Mouse (Mus musculus) forebrain, embryonic 16.5 days (tissue): ENCODE measurements around the gene Sema6b. TPM values are rescaled to one million over a fixed set of nuclear protein-coding genes. Genes with fewer than 3 reads are reported as not detected.
"Not testable (repeated sequence)": the region's sequence is repeated elsewhere in the genome, so short reads cannot be mapped to it uniquely, and the experiment has no call there.

Experiments
- ATAC-seq: fragments of 200-750 bp; cut with Nextera tagmentation; 2 replicates; pipeline ENCODE4 v1.8.0; 2017; ENCODE audit warnings: mild to moderate bottlenecking, moderate library complexity
- H3K27ac ChIP-seq: fragments of 300-500 bp; sonication (generic); 2 replicates; pipeline ENCODE4 v1.5.1; 2014; ENCODE audit warnings: low read length, control low read depth
- H3K27me3 ChIP-seq: fragments of 300-500 bp; sonication (generic); replicated peaks from 2 replicates; pipeline ENCODE4 v1.6.1; 2014; ENCODE audit warnings: low read length; ENCODE audit not compliant: control insufficient read depth, insufficient read depth
- H3K36me3 ChIP-seq: fragments of 300-500 bp; sonication (generic); 2 replicates; pipeline ENCODE4 v1.6.1; 2014; ENCODE audit not compliant: control insufficient read depth, insufficient read depth
- H3K4me1 ChIP-seq: fragments of 300-500 bp; sonication (generic); replicated peaks from 2 replicates; pipeline ENCODE4 v1.6.1; 2014; ENCODE audit warnings: low read length; ENCODE audit not compliant: control insufficient read depth, insufficient read depth
- H3K4me2 ChIP-seq: fragments of 300-500 bp; sonication (generic); 2 replicates; pipeline ENCODE4 v1.6.1; 2014; ENCODE audit warnings: mild to moderate bottlenecking, low read length, control low read depth
- H3K4me3 ChIP-seq: fragments of 300-500 bp; sonication (generic); replicated peaks from 2 replicates; pipeline ENCODE4 v1.5.1; 2014; ENCODE audit warnings: mild to moderate bottlenecking, low read length, control low read depth
- H3K9ac ChIP-seq: fragments of 300-500 bp; sonication (generic); replicated peaks from 2 replicates; pipeline ENCODE4 v1.6.1; 2014; ENCODE audit warnings: low read depth, low read length, control low read depth
- H3K9me3 ChIP-seq: fragments of 300-500 bp; sonication (generic); 2 replicates; pipeline ENCODE4 v1.6.1; 2016; ENCODE audit warnings: low read length; ENCODE audit not compliant: control insufficient read depth
- whole genome bisulfite sequencing: fragments of 180-500 bp; shearing (Covaris S2); extraction: QIAGEN DNeasy Blood & Tissue Kit; methylation state at CpG from one replicate; pipeline ENCODE4 v1.1.7; 2014; 5-methylcytosine and 5-hydroxymethylcytosine counted together
- polyA plus RNA-seq: library from polyadenylated mRNA; unstranded; fragments of >200 nt; fragmentation: Nextera tagmentation; extraction: Ambion mirVana; gene quantifications from 2 replicates; pipeline ENCODE4 v1.2.1, GENCODE M21; 2015

The Sema6b gene
- polyA plus RNA-seq, 1 experiment from 2014 or later = 10.7 TPM

DNA sequence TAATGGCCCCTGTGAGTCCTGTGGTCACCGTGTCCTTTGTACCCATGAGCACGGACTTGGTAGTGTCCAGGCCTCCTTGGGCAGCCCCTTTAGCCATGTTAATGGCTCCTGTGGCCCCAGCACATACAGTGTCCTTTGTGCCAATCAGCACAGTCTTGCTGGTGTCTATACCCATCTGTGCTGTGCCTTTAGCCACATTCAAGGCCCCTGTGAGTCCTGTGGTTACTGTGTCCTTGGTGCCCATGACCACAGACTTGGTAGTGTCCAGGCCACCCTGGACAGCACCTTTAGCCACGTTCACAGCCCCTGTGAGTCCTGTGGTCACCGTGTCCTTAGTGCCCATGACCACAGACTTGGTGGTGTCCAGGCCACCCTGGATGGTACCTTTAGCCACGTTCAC lies 35.3 kb downstream of the Sema6b start:
- not testable (repeated sequence) for H3K4me2 ChIP-seq, H3K9me3 ChIP-seq, ATAC-seq, H3K27me3 ChIP-seq, H3K4me3 ChIP-seq, H3K4me1 ChIP-seq, H3K27ac ChIP-seq, H3K9ac ChIP-seq
- no CpG with 5 or more reads among the region's 5 CpGs for WGBS
- H3K36me3 ChIP-seq = peaks cover 19% of the 10 kb centered on the region

DNA sequence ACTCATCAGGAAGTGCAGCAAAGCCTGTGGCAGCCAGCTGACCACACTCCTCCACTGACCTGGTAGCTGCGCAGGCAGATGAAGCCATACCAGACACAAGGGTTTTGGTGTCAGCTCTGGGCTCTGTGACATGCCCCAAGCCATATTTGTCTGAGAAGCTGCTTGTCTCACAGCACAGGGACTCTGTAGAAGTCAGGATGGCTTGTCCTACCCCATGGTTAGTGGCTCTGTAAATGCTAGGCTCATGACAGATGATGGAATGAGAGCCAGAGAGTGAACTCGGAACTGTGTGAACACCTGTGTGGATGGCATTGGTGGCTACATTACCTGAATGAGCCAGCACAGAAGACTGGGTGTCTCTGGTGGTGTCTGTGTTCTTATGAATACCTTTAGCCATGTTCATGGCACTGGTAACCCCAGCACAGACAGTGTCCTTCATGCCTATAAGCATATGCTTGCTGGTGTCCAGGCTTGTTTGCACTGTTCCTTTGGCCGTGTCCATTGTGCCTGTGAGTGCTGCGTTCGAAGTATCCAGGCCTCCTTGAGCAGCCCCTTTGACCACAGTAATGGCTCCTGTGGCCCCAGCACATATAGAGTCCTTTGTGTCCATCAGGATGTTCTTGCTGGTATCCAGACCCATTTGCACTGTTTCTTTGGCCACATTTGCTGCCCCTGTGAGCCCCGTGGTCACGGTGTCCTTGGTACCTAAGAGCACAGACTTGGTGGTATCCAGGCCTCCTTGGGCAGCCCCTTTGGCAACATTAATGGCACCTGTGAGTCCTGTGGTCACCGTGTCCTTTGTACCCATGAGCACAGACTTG lies 36.5 kb downstream of the Sema6b start:
- H3K4me2 ChIP-seq = no peak overlapping the region
- peaks cover 26% of the 10 kb centered on the region for H3K36me3 ChIP-seq
- H3K9me3 ChIP-seq = no peaks in the 10 kb centered on the region
- H3K9ac ChIP-seq = no peak overlapping the region
- ATAC-seq = no peak
- H3K4me1 ChIP-seq = no peaks in the 10 kb centered on the region
- H3K27me3 ChIP-seq = no peaks in the 10 kb centered on the region
- no peak overlapping the region for H3K4me3 ChIP-seq
- no peak overlapping the region for H3K27ac ChIP-seq
- WGBS = 98% methylated on average over 8 of the region's 8 CpGs

DNA sequence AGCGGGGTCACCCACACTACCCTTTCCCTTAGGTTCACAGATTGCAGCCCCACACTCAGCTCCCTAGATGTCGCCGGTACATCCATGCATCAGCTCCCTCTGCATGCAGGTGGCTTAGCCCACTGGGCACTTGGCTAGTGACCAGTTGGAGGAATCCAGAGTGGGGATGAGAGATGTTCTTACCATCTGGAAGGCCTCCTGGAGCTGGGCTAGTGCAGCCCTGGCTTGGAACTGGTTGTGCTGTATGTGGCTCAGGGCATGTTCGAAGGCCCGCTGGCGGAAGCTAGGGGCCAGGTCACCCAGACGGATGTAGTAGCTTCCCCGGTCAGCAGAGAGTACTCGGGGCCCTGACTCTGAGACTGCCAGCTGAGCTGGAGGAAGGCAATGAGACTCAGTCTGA lies 37.2 kb downstream of the Sema6b start:
- ATAC-seq = no peak

DNA sequence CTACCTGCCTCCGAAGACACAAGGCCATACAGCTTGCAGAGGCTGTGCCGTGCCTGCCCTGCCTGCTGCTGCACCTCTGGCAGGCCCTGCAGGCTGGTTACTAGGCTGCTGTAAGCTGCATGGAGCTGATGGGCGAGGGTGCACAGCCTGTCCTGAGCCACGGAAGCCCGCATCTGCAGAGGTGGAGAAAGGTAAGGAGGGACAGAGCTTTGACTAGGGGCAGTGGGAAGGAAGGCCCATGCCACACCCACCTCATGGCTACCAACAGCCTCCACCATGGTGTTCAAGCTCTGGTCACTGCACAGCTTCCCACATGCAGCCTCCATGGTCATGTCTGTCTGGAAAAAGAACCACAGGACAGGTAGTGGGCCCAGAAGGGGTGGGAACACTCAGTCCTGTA lies 38.0 kb downstream of the Sema6b start:
- H3K4me1 ChIP-seq = no peaks in the 10 kb centered on the region
- H3K36me3 ChIP-seq = peaks cover 35% of the 10 kb centered on the region
- no peak overlapping the region for H3K9ac ChIP-seq
- H3K27ac ChIP-seq = no peak overlapping the region
- no peak overlapping the region for H3K4me3 ChIP-seq
- no peak overlapping the region for H3K4me2 ChIP-seq
- no peak for ATAC-seq
- no peaks in the 10 kb centered on the region for H3K9me3 ChIP-seq
- no peaks in the 10 kb centered on the region for H3K27me3 ChIP-seq
- 90% methylated on average over 5 of the region's 5 CpGs for WGBS

More for the DNA sequence above, 37.2 kb downstream of the Sema6b start:
- Histone ChIP-seq H3K4me3 (no peak overlapping the region), H3K9ac (no peak overlapping the region), H3K4me2 (no peak overlapping the region), H3K4me1 (no peaks in the 10 kb centered on the region), H3K36me3 (peaks cover 28% of the 10 kb centered on the region), H3K27ac (no peak overlapping the region), H3K9me3 (no peaks in the 10 kb centered on the region), H3K27me3 (no peaks in the 10 kb centered on the region)
- WGBS = 93% methylated on average over 9 of the region's 9 CpGs

DNA sequence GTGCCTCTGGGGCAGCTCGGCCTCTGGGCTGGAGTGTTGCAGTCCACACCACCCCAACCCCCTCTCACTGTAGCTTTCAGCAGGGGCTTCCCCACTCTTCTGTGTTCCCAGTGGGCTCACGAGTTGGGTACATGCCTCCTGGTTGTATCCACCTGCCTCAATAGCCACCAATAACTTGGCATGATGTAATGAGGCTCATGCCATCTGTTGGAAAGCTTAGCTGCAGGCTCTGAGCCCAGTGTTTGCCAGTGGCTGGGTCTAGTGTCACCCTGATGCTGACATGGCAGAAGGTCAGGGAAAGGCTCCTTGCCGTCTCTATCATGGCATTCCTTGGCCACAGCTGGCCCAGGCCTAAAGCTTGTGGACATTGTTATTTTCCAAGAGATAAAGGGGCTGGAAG lies 39.3 kb downstream of the Sema6b start:
- H3K27ac ChIP-seq = no peak overlapping the region
- no peak overlapping the region for H3K4me2 ChIP-seq
- no peak for ATAC-seq
- H3K27me3 ChIP-seq = no peaks in the 10 kb centered on the region
- WGBS = 87% methylated on average over 2 of the region's 3 CpGs
- no peak overlapping the region for H3K4me3 ChIP-seq
- no peak overlapping the region for H3K9ac ChIP-seq
- H3K9me3 ChIP-seq = no peaks in the 10 kb centered on the region
- H3K4me1 ChIP-seq = no peaks in the 10 kb centered on the region
- peaks cover 46% of the 10 kb centered on the region for H3K36me3 ChIP-seq

DNA sequence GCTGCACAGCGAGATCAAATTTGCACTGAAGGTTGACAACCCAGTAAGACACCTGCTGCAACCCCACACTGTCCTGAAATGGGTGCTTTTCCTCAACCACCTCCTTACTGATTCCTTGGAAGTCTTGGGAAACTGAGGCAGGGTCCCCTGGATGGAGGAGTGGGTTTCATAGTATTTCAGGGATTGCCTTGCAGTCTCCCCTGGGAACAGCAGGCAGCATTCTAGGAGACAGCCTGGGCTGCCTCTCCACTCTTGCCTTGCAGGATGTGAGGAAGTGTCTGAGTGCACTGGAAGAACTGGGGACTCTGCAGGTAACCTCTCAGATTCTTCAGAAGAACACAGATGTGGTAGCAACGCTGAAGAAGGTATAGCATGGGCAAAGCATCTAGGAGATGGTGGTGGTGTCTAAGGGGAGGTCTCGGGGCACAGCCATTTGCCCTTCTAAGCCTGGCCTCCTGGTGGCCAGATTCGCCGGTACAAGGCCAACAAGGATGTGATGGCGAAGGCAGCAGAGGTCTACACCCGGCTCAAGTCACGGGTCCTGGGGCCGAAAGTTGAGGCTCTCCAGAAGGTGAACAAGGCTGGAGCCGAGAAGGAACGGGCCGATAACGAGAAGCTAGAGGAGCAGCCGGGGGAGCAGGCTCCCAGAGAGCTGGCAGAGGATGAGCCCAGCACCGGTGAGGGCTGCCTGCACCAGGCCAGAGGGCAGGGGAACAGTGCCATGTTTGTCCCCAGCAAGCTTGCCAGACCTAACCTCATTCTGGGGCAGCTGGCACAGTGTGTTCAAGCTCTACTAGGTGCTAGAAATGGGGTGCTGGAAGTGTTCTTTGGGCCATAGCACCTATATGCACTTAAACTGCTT lies 41.2 kb downstream of the Sema6b start:
- WGBS = 92% methylated on average over 15 of the region's 15 CpGs
- no peak overlapping the region for H3K4me3 ChIP-seq
- H3K4me2 ChIP-seq = no peak overlapping the region
- no peak for ATAC-seq
- no peaks in the 10 kb centered on the region for H3K4me1 ChIP-seq
- no peak overlapping the region for H3K27ac ChIP-seq
- no peaks in the 10 kb centered on the region for H3K9me3 ChIP-seq
- no peak overlapping the region for H3K9ac ChIP-seq
- no peaks in the 10 kb centered on the region for H3K27me3 ChIP-seq
- peaks cover 49% of the 10 kb centered on the region for H3K36me3 ChIP-seq

DNA sequence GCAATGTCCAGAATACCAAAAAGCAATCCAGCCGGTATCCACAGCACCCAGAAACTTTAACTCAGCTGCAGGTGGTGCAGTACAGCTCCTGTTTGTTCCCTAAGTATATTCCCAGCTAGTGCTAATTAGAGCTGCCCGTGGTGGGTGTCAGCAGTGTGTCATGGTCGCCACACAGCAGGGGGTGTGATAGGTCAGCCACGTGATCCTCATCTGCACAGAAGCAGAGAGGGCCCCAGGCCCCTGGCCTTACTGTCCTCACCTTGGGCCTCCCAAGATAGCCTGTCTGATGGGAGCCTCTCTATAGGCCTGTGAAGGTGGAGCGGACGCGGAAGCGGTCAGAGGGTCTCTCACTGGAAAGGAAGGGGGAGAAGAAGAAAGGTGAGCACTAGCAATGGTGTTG lies 42.0 kb downstream of the Sema6b start:
- H3K9ac ChIP-seq = no peak overlapping the region
- H3K27me3 ChIP-seq = no peaks in the 10 kb centered on the region
- H3K27ac ChIP-seq = no peak overlapping the region
- 93% methylated on average over 8 of the region's 8 CpGs for WGBS
- H3K4me2 ChIP-seq = no peak overlapping the region
- no peak overlapping the region for H3K4me3 ChIP-seq
- H3K4me1 ChIP-seq = no peaks in the 10 kb centered on the region
- H3K36me3 ChIP-seq = peaks cover 49% of the 10 kb centered on the region
- ATAC-seq = no peak
- no peaks in the 10 kb centered on the region for H3K9me3 ChIP-seq

DNA sequence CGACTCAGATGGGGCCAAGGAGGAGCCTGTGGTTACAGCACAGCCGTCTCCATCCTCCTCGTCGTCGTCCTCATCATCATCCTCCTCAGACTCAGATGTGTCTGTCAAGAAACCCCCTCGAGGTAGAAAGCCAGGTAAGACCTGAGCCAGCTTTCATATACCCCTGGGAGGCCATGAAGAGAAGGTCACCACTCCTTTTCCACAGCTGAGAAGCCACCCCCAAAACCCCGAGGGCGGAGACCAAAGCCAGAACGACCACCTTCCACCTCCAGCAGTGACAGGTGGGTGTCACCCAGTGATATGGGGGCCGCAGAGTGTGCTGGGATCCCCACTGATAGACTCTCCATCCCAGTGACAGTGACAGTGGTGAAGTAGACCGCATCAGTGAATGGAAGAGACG lies 43.3 kb downstream of the Sema6b start:
- H3K4me1 ChIP-seq = no peaks in the 10 kb centered on the region
- no peaks in the 10 kb centered on the region for H3K9me3 ChIP-seq
- no peak overlapping the region for H3K4me2 ChIP-seq
- H3K27me3 ChIP-seq = no peaks in the 10 kb centered on the region
- 90% methylated on average over 12 of the region's 12 CpGs for WGBS
- no peak overlapping the region for H3K27ac ChIP-seq
- ATAC-seq = no peak
- no peak overlapping the region for H3K4me3 ChIP-seq
- H3K36me3 ChIP-seq = peaks cover 40% of the 10 kb centered on the region
- H3K9ac ChIP-seq = no peak overlapping the region

DNA sequence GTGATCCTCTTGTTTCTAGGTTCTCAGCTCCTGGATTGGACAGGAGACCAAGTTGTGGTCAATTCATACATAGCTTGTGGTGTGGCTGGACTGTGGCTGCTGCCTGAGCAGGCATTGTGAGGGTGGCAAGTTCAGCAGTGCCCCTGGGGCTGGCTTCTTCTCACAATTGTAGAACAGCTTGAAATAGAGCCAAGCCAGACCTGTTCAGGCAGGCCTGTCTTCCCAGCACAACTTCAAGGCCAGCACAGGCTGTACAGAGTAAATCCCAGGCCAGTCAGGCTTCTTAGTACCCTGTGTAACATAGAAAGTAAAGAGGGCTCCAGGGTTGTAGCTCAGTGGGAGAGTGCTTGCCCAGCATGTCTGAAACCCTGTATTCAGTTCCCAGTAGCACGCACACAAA lies 47.3 kb downstream of the Sema6b start:
- no peak overlapping the region for H3K4me2 ChIP-seq
- no peaks in the 10 kb centered on the region for H3K4me1 ChIP-seq
- H3K9me3 ChIP-seq = no peaks in the 10 kb centered on the region
- 96% methylated on average over 1 of the region's 1 CpGs for WGBS
- peaks cover 19% of the 10 kb centered on the region; the same call in 1 of the 2 replicates for H3K36me3 ChIP-seq
- ATAC-seq = no peak
- H3K9ac ChIP-seq = no peak overlapping the region
- no peak overlapping the region for H3K27ac ChIP-seq
- H3K27me3 ChIP-seq = no peaks in the 10 kb centered on the region
- no peak overlapping the region for H3K4me3 ChIP-seq
